Mouse (Mus musculus): ENCODE results near the gene Trir.

GRCm38 (mm10) chr8:85021514-85022055 lies 5.0 kb upstream of the Trir start:
- TF ChIP-seq CTCF (IDR thresholded peaks at IDR 0.05; ENCODE audit: borderline replicate concordance, insufficient read depth, low read length) (no peak), POLR2A (IDR thresholded peaks at IDR 0.05; ENCODE audit: low read depth, low read length) (no peak)

All from embryonic fibroblast, embryonic 13.5 days (primary cell).